Mouse (Mus musculus): ENCODE results near the gene Igf1r. TPM values are rescaled to one million over a fixed set of nuclear protein-coding genes. Genes with fewer than 3 reads are reported as not detected.
"Not testable (repeated sequence)": the region's sequence is repeated elsewhere in the genome, so short reads cannot be mapped to it uniquely, and the experiment has no call there.

Igf1r gene
- polyA plus RNA-seq, 1 experiment from 2014 or later, result 2.7 TPM

- DNase-seq, result no peak
- Histone ChIP-seq H3K9me3 (ENCODE audit: low read length) (no peaks in the 10 kb centered on the region), H3K4me2 (ENCODE audit: low read depth, low read length) (no peak overlapping the region), H3K4me1 (ENCODE audit: insufficient read depth) (peaks cover 5% of the 10 kb centered on the region; the same call in 1 of the 2 replicates), H3K27me3 (ENCODE audit: insufficient read depth, low read length) (0 out of 2 replicates have a peak, but pooled peaks cover 3% of the 10 kb centered on the region), H3K36me3 (replicated peaks; ENCODE audit: insufficient read depth, low read length) (no peaks in the 10 kb centered on the region), H3K4me3 (ENCODE audit: low read depth, low read length) (no peak overlapping the region), H3K27ac (ENCODE audit: low read depth) (no peak overlapping the region), H3K9ac (replicated peaks) (no peak overlapping the region)
- WGBS (ENCODE audit: insufficient replicate concordance), result 56% methylated on average over 4 of the region's 4 CpGs
- no peak for TF ChIP-seq EP300 (IDR thresholded peaks at IDR 0.05; ENCODE audit: low read depth)
- TF ChIP-seq CTCF (IDR thresholded peaks at IDR 0.05; ENCODE audit: low read depth), result no peak
- no peak for ATAC-seq
Observed at GRCm38 (mm10) chr7:68270551-68270950, 317.9 kb downstream of the Igf1r start.

- Histone ChIP-seq H3K27ac (ENCODE audit: low read depth) (peak overlapping the region; percentile 80; the same call in 1 of the 2 replicates), H3K4me2 (ENCODE audit: low read depth, low read length) (no peak overlapping the region), H3K27me3 (ENCODE audit: insufficient read depth, low read length) (no peaks in the 10 kb centered on the region), H3K4me3 (ENCODE audit: low read depth, low read length) (no peak overlapping the region), H3K9me3 (ENCODE audit: low read length) (no peaks in the 10 kb centered on the region), H3K4me1 (ENCODE audit: insufficient read depth) (peaks cover 10% of the 10 kb centered on the region), H3K9ac (replicated peaks) (no peak overlapping the region), H3K36me3 (replicated peaks; ENCODE audit: insufficient read depth, low read length) (no peaks in the 10 kb centered on the region)
- 82% methylated on average over 6 of the region's 6 CpGs for WGBS (ENCODE audit: insufficient replicate concordance)
- TF ChIP-seq EP300 (IDR thresholded peaks at IDR 0.05; ENCODE audit: low read depth) (no peak), CTCF (IDR thresholded peaks at IDR 0.05; ENCODE audit: low read depth) (no peak)
- ATAC-seq (no peak), DNase-seq (no peak)
Observed at GRCm38 (mm10) chr7:68271816-68272215, 319.2 kb downstream of the Igf1r start.

- WGBS (ENCODE audit: insufficient replicate concordance), result 71% methylated on average over 10 of the region's 10 CpGs
- Histone ChIP-seq H3K4me2 (ENCODE audit: low read depth, low read length) (no peak overlapping the region), H3K4me1 (ENCODE audit: insufficient read depth) (peaks cover 10% of the 10 kb centered on the region), H3K36me3 (replicated peaks; ENCODE audit: insufficient read depth, low read length) (no peaks in the 10 kb centered on the region), H3K27ac (ENCODE audit: low read depth) (peak overlapping the region; percentile 80), H3K27me3 (ENCODE audit: insufficient read depth, low read length) (no peaks in the 10 kb centered on the region), H3K9me3 (ENCODE audit: low read length) (no peaks in the 10 kb centered on the region), H3K9ac (replicated peaks) (no peak overlapping the region), H3K4me3 (ENCODE audit: low read depth, low read length) (no peak overlapping the region)
- DNase-seq (no peak), ATAC-seq (peak; percentile 84)
- peak; percentile 74 for TF ChIP-seq EP300 (IDR thresholded peaks at IDR 0.05; ENCODE audit: low read depth)
- TF ChIP-seq CTCF (IDR thresholded peaks at IDR 0.05; ENCODE audit: low read depth), result no peak
Observed at GRCm38 (mm10) chr7:68272607-68273006, 320.0 kb downstream of the Igf1r start.

GRCm38 (mm10) chr7:68273515-68273914 is 320.9 kb downstream of the Igf1r start, which contains the start of gene Fam169b:
Gene Fam169b, plus strand, starts transcription at chr7:68273839.
- Histone ChIP-seq H3K27me3 (ENCODE audit: insufficient read depth, low read length) (no peaks in the 10 kb centered on the region), H3K9me3 (ENCODE audit: low read length) (no peaks in the 10 kb centered on the region), H3K4me3 (ENCODE audit: low read depth, low read length) (no peak within 1 kb of the TSS), H3K4me2 (ENCODE audit: low read depth, low read length) (no peak within 1 kb of the TSS), H3K27ac (ENCODE audit: low read depth) (peak within 1 kb of the TSS; percentile 80), H3K36me3 (replicated peaks; ENCODE audit: insufficient read depth, low read length) (no peaks in the 10 kb centered on the region), H3K4me1 (ENCODE audit: insufficient read depth) (peaks cover 10% of the 10 kb centered on the region), H3K9ac (replicated peaks) (no peak within 1 kb of the TSS)
- no peak for DNase-seq
- no peak for ATAC-seq
- TF ChIP-seq CTCF (IDR thresholded peaks at IDR 0.05; ENCODE audit: low read depth), result no peak
- no peak for TF ChIP-seq EP300 (IDR thresholded peaks at IDR 0.05; ENCODE audit: low read depth)

- no peak for ATAC-seq
- H3K4me2 ChIP-seq (ENCODE audit: low read depth, low read length), result no peak overlapping the region
- peaks cover 10% of the 10 kb centered on the region for H3K4me1 ChIP-seq (ENCODE audit: insufficient read depth)
- H3K4me3 ChIP-seq (ENCODE audit: low read depth, low read length), result no peak overlapping the region
- no peak overlapping the region for H3K9ac ChIP-seq (replicated peaks)
- DNase-seq, result no peak
- H3K36me3 ChIP-seq (replicated peaks; ENCODE audit: insufficient read depth, low read length), result no peaks in the 10 kb centered on the region
- no peaks in the 10 kb centered on the region for H3K9me3 ChIP-seq (ENCODE audit: low read length)
- no peaks in the 10 kb centered on the region for H3K27me3 ChIP-seq (ENCODE audit: insufficient read depth, low read length)
- H3K27ac ChIP-seq (ENCODE audit: low read depth), result no peak overlapping the region
- TF ChIP-seq CTCF (IDR thresholded peaks at IDR 0.05; ENCODE audit: low read depth), result no peak
- TF ChIP-seq EP300 (IDR thresholded peaks at IDR 0.05; ENCODE audit: low read depth), result no peak
- WGBS (ENCODE audit: insufficient replicate concordance), result 67% methylated on average over 2 of the region's 2 CpGs
Observed at GRCm38 (mm10) chr7:68274218-68274617, 321.6 kb downstream of the Igf1r start.

- peaks cover 10% of the 10 kb centered on the region for H3K4me1 ChIP-seq (ENCODE audit: insufficient read depth)
- WGBS (ENCODE audit: insufficient replicate concordance), result 62% methylated on average over 9 of the region's 9 CpGs
- no peaks in the 10 kb centered on the region for H3K27me3 ChIP-seq (ENCODE audit: insufficient read depth, low read length)
- H3K9me3 ChIP-seq (ENCODE audit: low read length), result no peaks in the 10 kb centered on the region
- H3K27ac ChIP-seq (ENCODE audit: low read depth), result peak overlapping the region; percentile 90; the same call in 1 of the 2 replicates
- H3K36me3 ChIP-seq (replicated peaks; ENCODE audit: insufficient read depth, low read length), result no peaks in the 10 kb centered on the region
- TF ChIP-seq CTCF (IDR thresholded peaks at IDR 0.05; ENCODE audit: low read depth) (no peak), EP300 (IDR thresholded peaks at IDR 0.05; ENCODE audit: low read depth) (no peak)
- ATAC-seq, result no peak
- no peak for DNase-seq
- no peak overlapping the region for H3K4me3 ChIP-seq (ENCODE audit: low read depth, low read length)
- no peak overlapping the region for H3K4me2 ChIP-seq (ENCODE audit: low read depth, low read length)
- H3K9ac ChIP-seq (replicated peaks), result no peak overlapping the region
Observed at GRCm38 (mm10) chr7:68274951-68275350, 322.3 kb downstream of the Igf1r start.

- H3K9me3 ChIP-seq (ENCODE audit: low read length); DNase-seq; H3K36me3 ChIP-seq (replicated peaks; ENCODE audit: insufficient read depth, low read length); H3K4me1 ChIP-seq (ENCODE audit: insufficient read depth); ATAC-seq; H3K27me3 ChIP-seq (ENCODE audit: insufficient read depth, low read length): not testable (repeated sequence)
- H3K9ac ChIP-seq (replicated peaks), result peak overlapping the region; percentile 62
- peak overlapping the region; percentile 77 for H3K4me2 ChIP-seq (ENCODE audit: low read depth, low read length)
- 61% methylated on average over 9 of the region's 9 CpGs for WGBS (ENCODE audit: insufficient replicate concordance)
- H3K27ac ChIP-seq (ENCODE audit: low read depth), result peak overlapping the region; percentile 90
- peak overlapping the region; percentile 56 for H3K4me3 ChIP-seq (ENCODE audit: low read depth, low read length)
Observed at GRCm38 (mm10) chr7:68275445-68275837, 322.8 kb downstream of the Igf1r start.

All from liver, postnatal 0 days (tissue).